Mouse (Mus musculus): ENCODE results near the gene Ddx42.
"Not testable (repeated sequence)": the region's sequence is repeated elsewhere in the genome, so short reads cannot be mapped to it uniquely, and the experiment has no call there.

Gene Ddx42

GRCm38 (mm10) chr11:106216730-106217490 lies at the start of gene Ddx42:
TSS of gene Ddx42 (plus strand) at chr11:106216926.
- peak; percentile 89 for DNase-seq

GRCm38 (mm10) chr11:106167435-106167834 lies 49.3 kb upstream of the Ddx42 start:
- DNase-seq, result no peak

DNA sequence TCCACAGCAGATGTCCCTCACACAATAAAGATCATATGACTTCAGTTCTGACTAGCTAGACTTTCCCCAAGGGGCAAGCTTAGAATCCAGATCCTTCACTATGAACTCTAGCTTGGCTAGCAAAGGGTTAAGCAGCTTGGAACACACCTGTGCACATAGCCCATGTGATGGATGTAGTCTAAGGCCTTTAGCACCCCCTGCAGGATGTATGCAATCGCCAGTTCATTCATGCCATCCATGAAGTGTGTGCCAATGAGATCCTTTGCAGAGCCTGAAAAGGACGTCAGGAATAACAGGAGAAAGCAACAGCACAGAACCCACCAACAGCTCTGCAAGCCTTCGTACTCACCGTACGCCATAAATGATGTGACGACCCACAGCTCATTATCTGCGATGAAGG lies 45.9 kb upstream of the Ddx42 start:
- no peak for DNase-seq

DNA sequence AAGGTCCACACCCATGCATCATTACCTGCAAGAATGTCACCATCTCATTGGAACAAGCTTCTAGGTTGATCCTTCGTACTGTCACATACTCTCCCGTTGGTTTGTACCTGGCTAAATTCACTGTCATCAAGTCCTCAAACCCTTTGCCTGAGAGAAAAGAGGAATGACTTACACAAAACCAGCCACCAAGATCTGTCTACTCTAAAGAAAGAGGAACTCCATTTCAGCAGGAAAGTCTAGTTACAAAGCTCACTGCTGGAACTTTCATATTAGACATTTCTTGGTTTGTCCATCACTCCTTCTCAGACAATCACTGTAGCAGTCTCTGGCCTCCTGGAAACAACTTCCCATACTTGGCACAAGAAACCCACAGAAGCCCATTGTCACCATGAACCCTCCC lies 43.5 kb upstream of the Ddx42 start:
- no peak for DNase-seq

- DNase-seq, result peak; percentile 70
Observed at GRCm38 (mm10) chr11:106174372-106174771, 42.4 kb upstream of the Ddx42 start.

GRCm38 (mm10) chr11:106175081-106175480 lies 41.6 kb upstream of the Ddx42 start:
- peak; percentile 62 for DNase-seq

DNA sequence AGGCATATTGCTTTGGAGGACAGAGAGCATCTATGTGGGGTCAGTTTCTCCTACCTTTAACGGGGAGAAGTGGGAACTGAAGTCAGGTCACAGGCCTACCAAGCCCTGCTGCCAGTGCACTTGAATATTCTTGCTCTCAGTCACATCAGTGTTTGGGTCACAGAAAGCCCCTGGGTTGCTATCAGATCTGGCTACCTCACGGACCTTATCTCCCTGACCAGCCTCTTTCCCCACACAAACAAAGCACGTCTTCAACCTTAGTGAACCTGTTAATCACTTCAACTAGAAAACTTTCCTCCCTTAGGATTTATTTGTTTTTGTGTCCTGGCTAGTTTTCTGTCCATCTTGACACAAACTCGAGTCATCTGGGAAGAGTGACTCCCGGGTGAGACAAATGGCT lies 40.4 kb upstream of the Ddx42 start:
- no peak for DNase-seq

DNA sequence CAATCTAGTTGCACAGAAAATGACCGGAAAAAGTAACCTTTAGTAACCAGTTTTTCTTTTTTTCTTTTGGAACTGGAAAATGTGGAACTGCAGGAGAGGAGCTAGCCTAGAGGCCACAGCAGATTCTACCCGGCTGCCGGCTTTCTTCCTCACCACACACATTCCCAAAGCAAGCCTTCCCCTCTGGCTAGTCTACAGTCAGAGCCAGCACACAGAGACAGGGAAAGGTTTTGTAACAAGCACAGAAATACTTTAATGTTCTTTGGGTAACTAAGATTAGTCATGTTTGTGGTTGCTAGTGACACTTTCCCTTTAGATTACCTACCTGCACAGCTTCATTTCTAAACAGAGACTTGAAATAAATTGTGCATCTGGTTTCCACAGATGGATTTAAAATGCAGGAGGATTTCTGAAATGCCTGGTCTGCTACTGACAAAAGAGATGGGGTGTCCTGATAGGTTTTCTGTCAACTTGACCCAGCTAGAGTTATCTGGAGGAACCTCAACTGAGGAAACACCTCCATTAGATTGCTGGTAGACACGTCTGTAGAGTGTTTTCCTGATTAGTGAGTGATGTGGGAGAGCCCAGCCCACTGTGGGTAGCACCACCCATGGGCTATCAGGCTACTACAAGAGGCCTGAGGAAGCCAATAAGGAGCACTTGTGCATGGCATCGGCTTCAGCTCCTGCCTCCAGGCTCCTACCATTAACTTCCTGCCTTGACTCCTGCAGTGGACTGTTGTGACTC lies 38.5 kb upstream of the Ddx42 start:
- no peak for DNase-seq

- peak; percentile 70 for DNase-seq
Observed at GRCm38 (mm10) chr11:106179711-106180448, 36.8 kb upstream of the Ddx42 start.

DNA sequence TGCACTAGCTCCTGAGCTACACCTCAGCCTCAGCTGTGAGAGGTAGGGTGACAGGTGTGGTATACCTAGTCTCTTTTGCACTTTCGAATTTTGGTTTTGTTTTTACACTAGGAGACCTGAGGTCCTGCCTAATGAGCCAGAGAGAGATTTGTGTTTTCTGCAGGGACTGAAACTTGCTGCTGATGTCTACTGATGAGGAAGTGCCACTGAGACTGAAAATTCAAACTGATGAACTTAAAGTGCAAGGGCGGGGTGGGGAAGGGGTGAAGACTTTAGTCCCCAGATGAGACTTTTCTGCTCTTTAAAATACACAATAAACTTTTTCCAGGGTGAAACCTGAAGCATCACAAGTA lies 36.3 kb upstream of the Ddx42 start:
- no peak for DNase-seq

DNA sequence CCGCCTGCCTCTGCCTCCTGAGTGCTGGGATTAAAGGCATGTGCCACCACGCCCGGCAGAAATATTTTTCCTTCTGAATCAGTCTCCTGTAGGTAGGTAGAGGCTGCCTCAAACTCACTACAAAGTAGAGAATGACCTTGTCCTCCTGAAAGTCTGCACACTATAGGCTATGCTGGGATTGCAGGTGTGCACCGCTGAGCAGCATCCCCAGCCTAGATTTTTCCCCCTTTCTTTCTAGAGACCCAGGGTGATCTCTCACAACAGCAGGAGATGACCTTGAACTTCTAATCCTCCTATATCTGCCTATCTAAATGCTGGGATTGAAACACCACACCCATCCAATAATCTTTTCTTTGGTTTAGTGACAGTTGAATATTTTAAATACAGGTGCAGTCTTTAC lies 29.4 kb upstream of the Ddx42 start:
- no peak for DNase-seq

DNA sequence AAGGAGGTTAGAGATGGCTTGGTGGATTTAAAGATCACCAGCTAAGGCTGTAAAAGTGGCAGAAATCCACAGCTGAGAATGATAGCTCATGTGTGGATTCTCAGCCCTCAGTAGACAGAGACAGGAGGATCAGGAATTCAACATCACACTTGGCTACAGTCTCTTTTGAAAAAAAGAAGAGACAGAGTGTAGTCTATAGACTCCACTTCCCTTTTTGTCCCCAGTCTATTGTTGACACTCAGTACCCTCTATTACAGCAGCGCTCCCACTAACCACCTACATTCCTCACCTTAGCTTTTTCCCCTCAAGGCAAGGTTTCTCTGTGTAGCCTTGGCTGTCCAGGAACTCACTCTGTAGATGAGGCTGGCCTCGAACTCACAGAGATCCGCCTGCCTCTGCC lies 25.0 kb upstream of the Ddx42 start:
- DNase-seq, result no peak

GRCm38 (mm10) chr11:106192241-106192640 lies 24.5 kb upstream of the Ddx42 start:
- no peak for DNase-seq

DNA sequence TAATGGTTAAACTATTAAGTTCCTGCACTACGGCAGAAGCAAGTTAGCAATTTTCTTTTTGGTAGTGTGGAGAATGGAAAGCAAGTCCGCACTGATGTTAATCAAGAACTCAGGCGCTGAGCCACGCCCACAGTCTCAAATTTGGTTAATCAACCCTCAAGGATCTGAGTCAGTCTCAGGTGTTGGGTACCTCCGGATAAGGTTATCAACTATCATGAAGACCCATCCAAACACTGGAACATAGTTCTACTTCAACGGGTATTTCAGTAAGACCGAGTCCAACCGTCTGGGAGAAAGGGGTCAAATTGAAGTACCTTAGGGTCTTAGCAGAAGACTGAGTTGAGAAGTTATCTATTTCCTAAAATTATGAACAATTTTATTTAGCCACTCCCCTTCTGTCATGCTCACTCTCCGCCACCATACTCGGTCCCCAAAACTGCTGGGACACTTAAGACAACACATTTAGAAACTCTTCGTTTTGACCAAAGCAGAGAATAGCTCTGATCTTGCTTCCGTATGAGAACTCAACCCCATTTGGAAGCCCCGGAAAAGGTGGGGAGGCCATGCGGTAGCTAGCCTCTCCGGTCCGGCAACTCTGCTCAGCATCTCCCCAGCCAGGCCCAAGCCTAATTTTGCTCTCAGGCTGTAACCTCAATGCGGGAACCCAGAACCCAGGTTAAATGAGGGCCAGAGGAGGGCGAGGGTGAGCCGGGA lies 23.9 kb upstream of the Ddx42 start:
- DNase-seq, result no peak

DNA sequence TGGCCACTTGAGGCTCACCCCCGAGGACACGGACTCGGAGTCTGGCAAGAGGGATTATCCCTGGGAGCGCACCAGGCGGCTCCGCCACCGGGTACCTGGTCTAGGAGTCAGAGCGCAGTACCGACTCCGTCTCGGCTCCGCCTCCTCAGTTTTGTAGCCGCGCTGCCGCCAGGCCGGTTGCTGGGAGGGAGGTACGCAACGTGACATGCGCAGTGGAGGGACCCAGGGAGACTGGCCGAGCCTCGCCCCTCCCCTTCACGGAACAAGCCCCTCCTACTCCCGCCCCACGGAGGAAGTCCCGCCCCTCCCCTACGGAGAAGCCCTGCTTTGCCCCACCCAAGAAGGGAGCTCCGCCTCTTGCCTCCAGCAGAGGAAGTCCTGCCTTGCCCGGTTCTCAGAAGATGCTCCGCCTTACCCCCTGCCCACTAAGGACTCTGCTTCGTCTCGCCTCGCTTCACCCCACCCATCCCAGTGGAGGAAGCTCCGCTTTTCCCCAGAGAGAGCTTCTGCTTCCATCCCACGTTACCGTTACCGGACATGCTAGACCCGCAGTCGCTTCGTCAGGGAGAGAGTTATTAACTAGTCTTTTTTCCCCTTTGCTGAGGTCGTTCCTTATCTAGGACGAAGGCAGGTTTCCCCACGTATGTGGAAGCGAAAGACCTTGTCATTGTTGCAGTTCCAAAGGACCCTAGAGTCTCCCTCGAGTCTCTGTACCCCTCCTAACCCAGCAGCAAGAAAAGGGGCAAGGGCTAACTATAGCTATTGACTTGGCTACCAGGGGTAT lies 23.2 kb upstream of the Ddx42 start:
- DNase-seq, result peak; percentile 96

GRCm38 (mm10) chr11:106194155-106194541 lies 22.6 kb upstream of the Ddx42 start:
- DNase-seq, result no peak

DNA sequence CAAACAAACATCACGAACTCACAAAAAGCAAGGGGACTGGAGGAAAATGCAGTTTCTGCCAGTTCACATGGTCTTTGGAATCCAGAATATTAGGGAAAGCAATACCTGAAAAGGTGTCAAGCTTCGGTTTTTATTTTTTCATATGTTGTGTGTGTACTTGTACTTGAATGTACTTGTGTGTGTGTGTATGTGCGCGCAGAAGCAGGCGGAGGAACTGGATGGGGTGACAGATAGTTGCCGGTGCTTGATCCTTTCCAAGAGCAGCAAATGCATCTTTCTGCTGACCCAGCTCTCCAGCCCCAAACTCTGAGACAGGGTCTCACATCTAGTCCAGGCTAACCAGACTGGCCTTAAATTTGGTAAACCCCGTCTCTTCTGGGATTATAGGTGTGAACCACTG lies 21.8 kb upstream of the Ddx42 start:
- no peak for DNase-seq

GRCm38 (mm10) chr11:106195341-106195740 lies 21.4 kb upstream of the Ddx42 start:
- DNase-seq, result no peak

GRCm38 (mm10) chr11:106198277-106198676 lies 18.4 kb upstream of the Ddx42 start:
- no peak for DNase-seq

GRCm38 (mm10) chr11:106199997-106200396 lies 16.7 kb upstream of the Ddx42 start:
- not testable (repeated sequence) for DNase-seq

GRCm38 (mm10) chr11:106200756-106201155 lies 16.0 kb upstream of the Ddx42 start:
- no peak for DNase-seq
